Mouse (Mus musculus) adrenal gland, postnatal 4 days (tissue): ENCODE data around the gene Crim1. TPM values are rescaled to one million over a fixed set of nuclear protein-coding genes. Genes with fewer than 3 reads are reported as not detected.

Experiments used
- DNase-seq, 2 experiments: peaks; one replicate each; pipeline ENCODE4 v3.0.0; 2021 to 2022; ENCODE audit warnings: low spot score in 2 of 2, mixed read lengths in 2 of 2
- microRNA-seq: library from miRNA; unstranded; fragments of <30 nt; microRNA quantifications from one replicate; pipeline ENCODE4 v1.2.0, GENCODE M21; 2021
- total RNA-seq, 2 experiments: library from RNA; stranded (reverse); gene quantifications; 2 replicates each; pipeline ENCODE4 v1.2.3; 2021

The Crim1 gene
- total RNA-seq, 2 experiments from 2014 or later, result 33.2 to 38.1 TPM

DNA sequence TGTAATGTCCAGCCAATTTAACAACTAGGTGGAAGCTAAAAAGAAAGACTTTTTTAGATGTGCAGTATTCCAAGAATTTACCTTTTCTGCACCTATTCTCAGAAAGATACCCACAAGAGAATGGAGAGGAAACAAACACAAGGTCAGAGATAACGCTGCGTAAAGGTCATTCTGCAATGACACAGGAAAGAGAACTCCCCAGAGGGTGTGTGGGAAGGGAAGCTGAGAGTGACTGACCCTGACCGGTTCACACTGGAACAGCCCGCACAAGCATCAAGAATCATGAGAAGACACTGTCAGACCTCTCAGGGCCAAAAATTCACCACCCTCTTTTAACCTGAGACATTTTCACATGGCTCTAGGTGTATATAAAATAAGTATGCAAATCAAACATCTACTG, 207.5 kb downstream of the Crim1 start:
- no peak for DNase-seq

DNA sequence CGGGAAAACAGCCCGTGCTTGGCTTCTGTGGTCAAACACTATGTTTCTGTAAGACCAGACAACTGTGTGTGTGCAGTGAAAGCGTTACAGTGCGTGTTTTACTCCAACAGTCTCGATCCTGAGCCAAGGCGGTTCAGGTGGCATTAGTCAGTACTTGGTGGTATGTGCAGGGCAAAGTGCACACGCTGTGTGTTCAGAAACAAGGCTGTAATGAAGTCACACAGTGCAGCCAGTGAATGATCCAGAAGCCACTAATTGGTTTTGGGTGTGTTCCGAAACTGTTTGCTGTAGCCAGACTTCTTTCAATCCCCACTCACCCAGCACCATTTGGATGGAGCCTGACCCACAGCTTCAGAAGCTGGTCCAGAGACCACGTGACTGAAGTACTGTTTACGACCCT, 208.3 kb downstream of the Crim1 start:
- DNase-seq, result no peak

DNA sequence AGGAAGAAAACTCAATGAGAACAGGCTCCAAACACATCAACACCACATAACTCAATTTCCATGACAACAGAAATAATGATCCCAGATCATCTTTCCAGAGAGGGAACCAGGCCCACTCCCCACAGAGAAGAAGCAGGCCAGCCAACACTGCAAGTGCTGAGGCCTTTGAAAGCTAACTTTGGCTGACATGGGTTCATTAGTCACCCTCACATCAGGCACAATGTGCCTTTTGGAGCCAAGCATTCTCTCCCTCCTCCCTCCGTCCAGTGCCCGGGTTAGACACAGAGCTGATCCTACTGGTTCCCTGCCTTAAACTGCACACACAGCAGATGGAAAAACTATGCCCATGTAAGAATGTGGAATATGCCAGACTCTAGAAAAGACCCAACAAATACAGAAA, 209.9 kb downstream of the Crim1 start:
- DNase-seq, result no peak

DNA sequence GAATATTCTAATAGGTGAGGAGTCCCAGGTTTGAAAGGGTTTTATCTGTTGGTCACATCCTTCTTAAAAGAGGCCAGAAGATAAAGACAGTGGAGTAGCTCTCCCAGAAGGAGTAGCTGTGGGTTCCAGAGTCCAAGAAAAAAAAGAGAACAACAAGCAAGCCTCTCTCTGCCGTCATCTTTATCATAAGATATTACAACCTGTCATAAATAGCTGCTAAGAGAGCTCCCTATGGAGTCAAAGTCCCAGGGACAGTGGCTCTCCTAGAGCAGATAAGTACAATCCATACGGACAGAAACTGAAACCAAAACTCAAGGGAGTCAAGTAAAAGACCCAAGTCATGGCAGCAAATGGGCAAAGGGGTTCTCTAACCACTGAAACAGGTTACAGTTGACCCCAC, 215.2 kb downstream of the Crim1 start:
- no peak for DNase-seq

DNA sequence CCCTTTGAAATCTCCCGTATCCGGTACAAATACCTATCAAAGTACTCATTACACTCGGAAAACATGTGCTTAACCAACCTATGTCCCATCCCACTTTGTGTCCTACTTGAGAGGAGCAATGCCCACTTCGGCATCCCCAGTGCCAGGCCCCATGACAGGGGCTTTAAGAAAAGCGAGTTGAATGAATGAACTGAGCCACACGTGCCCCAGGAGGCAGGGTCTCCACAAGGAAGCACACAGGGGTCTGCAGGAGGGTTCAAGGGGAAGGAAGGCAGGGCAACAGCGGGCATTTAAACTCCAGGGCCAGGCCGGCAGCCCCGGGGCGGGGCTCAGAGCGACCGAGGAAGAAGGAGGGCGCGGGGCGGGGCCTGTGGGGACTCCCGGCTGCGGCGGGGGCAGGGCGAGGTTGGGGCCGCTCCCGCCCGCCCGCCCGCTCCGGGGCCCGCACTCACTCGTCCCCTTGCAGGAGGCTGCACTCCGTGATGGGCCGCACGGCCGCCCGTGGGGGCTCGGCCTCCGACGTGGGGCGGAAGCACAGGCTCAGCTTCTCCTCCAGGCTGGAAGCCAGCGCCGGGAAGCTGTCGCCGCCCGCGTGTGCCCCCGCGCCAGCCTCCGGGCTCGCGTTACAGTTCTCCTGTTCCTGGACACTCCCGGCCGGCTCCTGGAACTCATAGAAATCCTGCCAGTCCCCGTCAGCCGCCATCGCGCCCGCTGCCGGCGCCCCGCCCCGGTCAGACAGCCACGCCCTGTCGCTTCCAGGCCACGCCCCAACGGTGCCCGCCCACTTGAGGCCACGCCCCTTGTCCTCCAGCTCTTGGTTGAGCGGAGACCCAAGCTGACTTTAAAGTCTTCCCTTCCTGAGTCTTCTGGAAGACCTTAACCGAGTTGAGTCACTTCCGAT, 217.6 kb downstream of the Crim1 start, which contains the start of gene Fez2:
Gene Fez2 (minus strand): TSS at position 772 of the 901 bp plus-strand sequence.
- peak; percentile 94 to 95 for DNase-seq

DNA sequence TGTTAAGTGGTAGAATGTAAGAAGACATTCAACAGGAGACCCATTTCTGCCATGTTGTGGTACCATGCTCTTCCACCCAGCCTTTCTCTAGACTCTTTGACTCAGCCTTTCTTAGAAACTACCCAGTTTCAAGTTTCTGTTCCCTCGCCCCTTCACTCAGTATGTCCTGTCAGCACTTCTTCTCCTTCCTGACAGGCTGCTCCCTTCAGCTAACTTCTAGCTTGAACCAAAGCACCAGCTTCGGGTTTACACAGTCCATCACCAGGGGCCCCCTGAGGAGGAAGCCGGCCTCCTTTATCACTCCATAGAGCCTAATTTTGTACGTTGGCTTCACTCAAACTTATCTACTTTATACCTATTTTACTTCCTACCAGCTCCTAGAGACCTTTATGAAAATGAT, 219.2 kb downstream of the Crim1 start:
- DNase-seq, result no peak

DNA sequence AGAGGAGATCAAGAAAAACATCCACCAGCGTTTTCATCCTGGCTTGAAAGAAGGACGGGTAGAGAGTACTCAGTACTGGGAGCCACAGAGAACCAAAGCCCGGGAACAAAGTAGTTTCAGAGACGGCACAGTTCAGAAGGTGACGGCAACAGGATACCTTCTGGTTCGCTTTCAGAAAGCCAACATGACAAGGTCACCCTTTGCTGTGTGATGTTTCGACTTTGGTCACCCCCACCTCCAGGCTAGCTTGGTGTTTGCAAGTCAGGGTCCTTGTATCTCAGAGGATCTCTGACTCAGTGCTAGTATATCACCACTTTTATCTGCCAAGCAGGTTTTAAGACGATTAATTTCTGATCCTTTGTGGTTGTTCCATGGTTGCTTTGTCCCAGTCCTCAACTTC, 225.0 kb downstream of the Crim1 start:
- no peak for DNase-seq

Small RNAs within 50 kb of the gene (microRNA-seq; reads per million reads assigned to microRNA genes)
- gene Gm25069, result not detected

Other genes with a start within 250 kb of the Crim1 start
- gene Fez2, start 217.9 kb downstream of the Crim1 start, total RNA-seq, result 10 to 100 TPM; 51.6 to 52.2 TPM